Mouse (Mus musculus) CD4-positive, CD25-positive, alpha-beta regulatory T cell (primary cell): ENCODE data around the gene Gpr55. TPM values are rescaled to one million over a fixed set of nuclear protein-coding genes. Genes with fewer than 3 reads are reported as not detected.

Experiments
- polyA plus RNA-seq: library from polyadenylated mRNA; unstranded; fragments of 100-300 nt; shearing (Covaris generic); gene quantifications from one replicate; pipeline ENCODE4 v1.2.1, GENCODE M21; 2017

Gene Gpr55
- 4.2 TPM for polyA plus RNA-seq

DNA sequence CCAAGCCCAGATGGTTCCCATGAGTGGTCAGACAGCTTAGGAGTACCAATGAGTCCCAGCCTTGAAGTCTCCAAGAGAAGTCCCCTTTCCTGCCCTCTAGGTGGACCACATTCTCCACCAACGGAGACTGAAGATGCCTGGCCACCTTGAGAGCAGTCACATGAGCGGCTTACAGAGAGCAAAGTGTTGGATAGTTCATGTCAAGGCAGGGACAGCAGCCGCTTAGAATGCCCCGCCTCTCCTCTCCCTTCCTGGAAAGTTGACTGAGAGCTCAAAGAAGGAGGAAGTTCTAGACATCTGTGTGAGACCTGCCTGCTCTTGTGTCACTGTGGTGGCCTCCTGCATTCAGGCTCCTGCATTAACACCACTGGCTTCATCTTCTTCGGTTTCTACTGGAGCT is at the start of gene Gpr55:
Gene Gpr55 (minus strand): TSS at position 135 of the 400 bp plus-strand sequence.

DNA sequence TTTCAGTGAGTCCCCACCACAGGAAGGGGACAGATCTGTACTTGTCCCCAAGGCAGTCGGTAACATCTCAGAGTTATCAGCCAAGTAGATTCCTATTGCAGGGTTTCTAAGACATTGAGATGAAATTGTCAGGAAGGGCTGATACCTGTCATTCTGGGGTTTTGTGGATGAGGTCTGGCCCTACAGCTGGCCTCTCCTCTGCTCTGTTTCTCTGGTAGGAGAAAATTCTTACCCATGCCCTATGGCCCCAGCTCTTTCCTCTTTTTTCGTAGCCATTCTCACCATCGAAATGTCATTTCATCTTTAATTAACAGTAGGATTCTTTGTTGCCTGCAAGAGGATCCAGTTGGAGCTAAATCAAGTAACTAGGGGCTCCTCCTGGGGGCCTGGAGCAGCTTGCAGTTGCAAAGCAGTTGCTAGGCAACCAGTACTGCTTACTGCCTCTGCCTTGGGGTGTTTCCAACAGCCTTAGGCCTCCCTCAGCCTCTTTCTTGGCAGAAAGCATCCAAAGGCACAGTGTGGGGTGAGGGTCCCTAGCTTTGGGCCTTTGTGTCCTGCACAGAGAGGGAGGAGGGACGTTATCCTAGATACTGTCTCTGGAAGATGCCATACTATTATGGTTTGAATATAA is 32.6 kb downstream of the Gpr55 start, which contains the start of gene 4933407L21Rik:
Gene 4933407L21Rik (plus strand): TSS at position 427 of the 631 bp plus-strand sequence.

DNA sequence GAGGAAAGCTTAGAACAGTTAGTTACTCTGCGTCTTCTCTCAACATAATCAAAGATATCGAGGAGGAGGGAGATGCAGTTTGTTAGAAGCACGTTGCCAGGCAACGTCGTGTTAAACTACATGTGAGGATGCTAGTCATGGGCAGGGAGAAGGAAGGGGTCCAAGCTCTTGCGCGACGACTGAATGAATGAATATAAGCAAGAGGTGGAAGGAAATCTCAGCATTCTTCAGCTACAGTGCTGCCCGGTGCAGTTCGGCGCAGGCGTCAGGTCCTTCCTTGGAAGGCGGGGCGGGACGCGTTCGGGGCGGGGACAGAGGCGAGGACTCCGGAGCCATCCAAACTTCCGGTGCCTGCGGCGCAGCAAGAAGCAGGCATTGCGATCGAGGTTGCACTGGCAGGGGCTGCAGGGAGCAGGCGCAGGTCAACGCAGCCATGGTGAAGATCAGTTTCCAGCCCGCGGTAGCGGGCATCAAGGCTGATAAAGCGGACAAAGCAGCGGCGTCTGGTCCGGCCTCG is 66.5 kb downstream of the Gpr55 start, which contains the start of gene Itm2c:
Gene Itm2c (plus strand): TSS at position 51 of the 517 bp plus-strand sequence.

Other genes starting within 250 kb of the Gpr55 start
- 32.1 TPM for gene A630001G21Rik, start 182.4 kb downstream of the Gpr55 start, polyA plus RNA-seq
- gene Cab39, start 167.6 kb downstream of the Gpr55 start, polyA plus RNA-seq = 244 TPM
- gene Itm2c, start 66.7 kb downstream of the Gpr55 start, polyA plus RNA-seq = 373 TPM
- gene 4933407L21Rik, start 32.5 kb downstream of the Gpr55 start, polyA plus RNA-seq = 0.25 TPM
- gene Spata3, start 55.8 kb upstream of the Gpr55 start, polyA plus RNA-seq = 0.20 TPM
- 0.16 TPM for gene 2810459M11Rik, start 84.9 kb upstream of the Gpr55 start, polyA plus RNA-seq
- 100 TPM for gene Psmd1, start 103.4 kb upstream of the Gpr55 start, polyA plus RNA-seq
- 0.35 TPM for gene Htr2b, start 151.0 kb upstream of the Gpr55 start, polyA plus RNA-seq
- not detected for gene Gm21972, start 172.6 kb upstream of the Gpr55 start, polyA plus RNA-seq
- gene Armc9, start 193.8 kb upstream of the Gpr55 start, polyA plus RNA-seq = 9.3 TPM